ENCODE assay signal across 21 mouse cellular contexts in the genomic region with DNA sequence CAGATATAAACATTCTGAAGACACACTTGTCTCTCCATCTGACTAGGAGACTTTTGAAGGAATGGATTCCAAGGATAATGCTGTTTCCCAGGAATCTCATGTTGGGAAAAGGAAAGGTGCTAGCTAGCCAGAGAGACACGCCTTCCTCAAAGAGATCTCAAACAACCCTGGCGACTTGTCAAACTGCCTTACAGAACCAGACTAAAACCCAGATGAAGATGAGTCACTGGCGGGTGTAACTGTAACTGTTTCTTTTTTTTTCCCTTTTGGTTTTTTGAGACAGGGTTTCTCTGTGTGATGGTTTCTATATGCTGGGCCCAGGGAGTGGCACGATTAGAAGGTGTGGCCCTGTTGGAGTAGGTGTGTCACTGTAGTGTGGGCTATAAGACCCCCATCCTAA. TPM values are rescaled to one million over a fixed set of nuclear protein-coding genes. Genes with fewer than 3 reads are reported as not detected.
A peak's percentile ranks its signal among the peaks of the same experiment; 100 is the strongest.
DNase-seq lines count a peak whose midpoint lies in the region; ATAC-seq and TF ChIP-seq lines count a peak whose summit lies in the region.
"Had no signal": no experiment of that assay in that cellular context is flagged by ENCODE, and none has a peak within 500 bp of the region (broad histone marks: within the 10 kb centered on the region; RNA-seq: fewer than 3 reads in every experiment).

No protein-coding gene starts in this region.

- no peak overlapping the region for H3K9ac ChIP-seq in stomach, embryonic 16.5 days (ENCODE audit: low read length)
- H3K9ac ChIP-seq: forebrain, postnatal 0 days; hindbrain, embryonic 14.5 days; liver, embryonic 13.5 days; lung, embryonic 15.5 days had no signal

- WGBS in stomach, embryonic 16.5 days, result 54% methylated on average over 4 of the region's 4 CpGs

- H3K4me2 ChIP-seq in stomach, embryonic 16.5 days (ENCODE audit: low read depth, low read length), result no peak overlapping the region
- H3K4me2 ChIP-seq: hindbrain, embryonic 14.5 days; liver, embryonic 13.5 days; lung, embryonic 15.5 days had no signal

- peak; percentile 31 for DNase-seq in adrenal gland, postnatal 14 days
- DNase-seq in adrenal gland, postnatal 10 days, result no peak
- DNase-seq in right cerebral cortex, adult 18-20 months, result peak; percentile 49
- DNase-seq in right cerebral cortex, postnatal 36 days (ENCODE audit: low spot score in 2 of 2), result no peak
- no peak for DNase-seq in layer of hippocampus, postnatal 25 days (ENCODE audit: extremely low spot score in 1 of 2, low spot score in 1 of 2)
- DNase-seq in left cerebral cortex, adult 11 months (ENCODE audit: low spot score), result no peak
- DNase-seq: B cell, adult 2 months; cerebellum, adult 2 months; forebrain, postnatal 0 days; gastrocnemius, postnatal 10 days; kidney, adult 2 months; kidney, postnatal 36 days; liver, embryonic 13.5 days; midbrain, embryonic 14.5 days; thymus, postnatal 36 days had no signal

- no peak for TF ChIP-seq CTCF in bone marrow macrophage, adult 2 months (IDR thresholded peaks at IDR 0.05; ENCODE audit: low read depth, low read length)

- H3K27ac ChIP-seq in bone marrow macrophage, adult 2 months (ENCODE audit: insufficient read depth, low read depth, low read length), result peak overlapping the region; percentile 48
- H3K27ac ChIP-seq in stomach, embryonic 16.5 days (ENCODE audit: low read length), result peak overlapping the region; percentile 1; the same call in 1 of the 2 replicates
- H3K27ac ChIP-seq: embryonic facial prominence, embryonic 10.5 days; hindbrain, embryonic 14.5 days; liver, embryonic 13.5 days; lung, embryonic 15.5 days had no signal

- no peak overlapping the region for H3K4me3 ChIP-seq in bone marrow macrophage, adult 2 months (ENCODE audit: insufficient read depth, low read length)
- no peak overlapping the region for H3K4me3 ChIP-seq in stomach, embryonic 16.5 days (replicated peaks; ENCODE audit: low read length)
- H3K4me3 ChIP-seq: embryonic facial prominence, embryonic 10.5 days; erythroblast, embryonic 14.5 days; liver, embryonic 13.5 days; lung, embryonic 15.5 days had no signal

- no peak for ATAC-seq in stomach, embryonic 16.5 days (ENCODE audit: insufficient read depth, low FRiP score)
- ATAC-seq: forebrain, postnatal 0 days had no signal

- TF ChIP-seq POLR2A in bone marrow macrophage, adult 2 months (IDR thresholded peaks at IDR 0.05; ENCODE audit: borderline replicate concordance, low read depth, low read length), result no peak

- H3K9me3 ChIP-seq in stomach, embryonic 16.5 days (replicated peaks; ENCODE audit: control insufficient read depth, low read length), result no peaks in the 10 kb centered on the region
- H3K9me3 ChIP-seq: embryonic facial prominence, embryonic 10.5 days; liver, embryonic 13.5 days; lung, embryonic 15.5 days had no signal

- H3K4me1 ChIP-seq in bone marrow macrophage, adult 2 months (ENCODE audit: control insufficient read depth, insufficient read depth, low read length), result peaks cover 50% of the 10 kb centered on the region
- no peaks in the 10 kb centered on the region for H3K4me1 ChIP-seq in stomach, embryonic 16.5 days (ENCODE audit: control insufficient read depth, insufficient read depth, low read length)

- no peaks in the 10 kb centered on the region for H3K27me3 ChIP-seq in stomach, embryonic 16.5 days (ENCODE audit: control insufficient read depth, insufficient read depth, low read length)
- H3K27me3 ChIP-seq: liver, embryonic 13.5 days; lung, embryonic 15.5 days had no signal

- no peaks in the 10 kb centered on the region for H3K36me3 ChIP-seq in stomach, embryonic 16.5 days (ENCODE audit: control insufficient read depth, insufficient read depth, low read length)
- H3K36me3 ChIP-seq: embryonic facial prominence, embryonic 10.5 days; liver, embryonic 13.5 days; lung, embryonic 15.5 days had no signal

RNA-seq across cellular contexts. Expression of a gene that starts 15.2 kb away (rescaled TPM):
- total RNA-seq in adrenal gland, postnatal 14 days (2021), result 70.0 and 95.3 TPM in 2 replicates
- 10 to 100 TPM; 76.2 to 86.8 TPM for total RNA-seq in adrenal gland, postnatal 10 days (2021)
- polyA plus RNA-seq in bone marrow macrophage, adult 2 months (2012; ENCODE audit: insufficient read depth, insufficient read length, missing spikeins), result 243 and 284 TPM in 2 replicates
- polyA plus RNA-seq in stomach, embryonic 16.5 days (2015; fragmentation: Nextera tagmentation; extraction: Ambion mirVana), result 99.2 and 106 TPM in 2 replicates
- 10 to 100 TPM; 15.9 to 23.3 TPM for total RNA-seq in layer of hippocampus, postnatal 25 days (2021)

RNA-seq across cellular contexts. Expression of a gene that starts 19.8 kb away (rescaled TPM):
- total RNA-seq in adrenal gland, postnatal 14 days (2021), result 4.9 and 8.3 TPM in 2 replicates
- total RNA-seq in adrenal gland, postnatal 10 days (2021), result 1 to 10 TPM; 6.5 to 6.8 TPM
- 2.1 and 3.6 TPM in 2 replicates for polyA plus RNA-seq in bone marrow macrophage, adult 2 months (2012; ENCODE audit: insufficient read depth, insufficient read length, missing spikeins)
- 1.4 and 1.6 TPM in 2 replicates for polyA plus RNA-seq in stomach, embryonic 16.5 days (2015; fragmentation: Nextera tagmentation; extraction: Ambion mirVana)
- total RNA-seq in layer of hippocampus, postnatal 25 days (2021), result 10 to 100 TPM; 14.1 to 15.1 TPM

Comparison
In these comparisons a context has a peak if more than half of its experiments do, and no peak if none do; other contexts are left out.
1. DNase-seq: peak in adrenal gland, postnatal 14 days (single experiment) and right cerebral cortex, adult 18-20 months (single experiment); none in adrenal gland, postnatal 10 days (single experiment), right cerebral cortex, postnatal 36 days (0 of 2), layer of hippocampus, postnatal 25 days (0 of 2) and left cerebral cortex, adult 11 months (single experiment).